Mouse (Mus musculus): ENCODE results near the gene 2200002J24Rik. TPM values are rescaled to one million over a fixed set of nuclear protein-coding genes. Genes with fewer than 3 reads are reported as not detected.

The 2200002J24Rik gene
- not detected in 2 replicates for polyA plus RNA-seq (2012; ENCODE audit: low replicate concordance)

GRCm38 (mm10) chr7:30698589-30698988 is at the start of gene 2200002J24Rik:
2200002J24Rik (plus strand) TSS chr7:30698926.

GRCm38 (mm10) chr7:30649591-30650540 is 48.9 kb upstream of the 2200002J24Rik start, which contains the start of gene Rbm42:
Rbm42 (minus strand) TSS chr7:30650317.

GRCm38 (mm10) chr7:30664529-30665200 is 34.1 kb upstream of the 2200002J24Rik start, which contains the start of gene Haus5:
Haus5 (minus strand) TSS chr7:30664994.

GRCm38 (mm10) chr7:30671480-30671879 is 27.2 kb upstream of the 2200002J24Rik start, which contains the start of gene Pmis2:
Pmis2 (minus strand) TSS chr7:30671605.

GRCm38 (mm10) chr7:30711942-30712341 is 13.2 kb downstream of the 2200002J24Rik start, which contains the start of gene Atp4a:
Atp4a (plus strand) TSS chr7:30712209.

GRCm38 (mm10) chr7:30729396-30730063 is 30.8 kb downstream of the 2200002J24Rik start, which contains the start of gene Tmem147:
Tmem147 (minus strand) TSS chr7:30729540.

GRCm38 (mm10) chr7:30743617-30744016 is 44.9 kb downstream of the 2200002J24Rik start, which contains the start of gene Gapdhs:
Gapdhs (minus strand) TSS chr7:30743681.

Other genes starting within 250 kb of the 2200002J24Rik start
- gene Kirrel2, start 241.2 kb upstream of the 2200002J24Rik start, polyA plus RNA-seq (2012; ENCODE audit: low replicate concordance), result 0.18 TPM in 1 of 2 replicates, not detected in the other
- not detected in 2 replicates for gene Nphs1, start 240.6 kb upstream of the 2200002J24Rik start, polyA plus RNA-seq (2012; ENCODE audit: low replicate concordance)
- not detected in 2 replicates for gene Prodh2, start 205.3 kb upstream of the 2200002J24Rik start, polyA plus RNA-seq (2012; ENCODE audit: low replicate concordance)
- gene Arhgap33, start 163.9 kb upstream of the 2200002J24Rik start, polyA plus RNA-seq (2012; ENCODE audit: low replicate concordance), result 24.7 and 45.7 TPM in 2 replicates
- gene Hspb6, start 146.7 kb upstream of the 2200002J24Rik start, polyA plus RNA-seq (2012; ENCODE audit: low replicate concordance), result 6.3 and 7.9 TPM in 2 replicates
- 15.7 and 16.7 TPM in 2 replicates for gene Proser3, start 146.6 kb upstream of the 2200002J24Rik start, polyA plus RNA-seq (2012; ENCODE audit: low replicate concordance)
- gene Lin37, start 139.1 kb upstream of the 2200002J24Rik start, polyA plus RNA-seq (2012; ENCODE audit: low replicate concordance), result 80.4 and 94.2 TPM in 2 replicates
- gene U2af1l4, start 135.6 kb upstream of the 2200002J24Rik start, polyA plus RNA-seq (2012; ENCODE audit: low replicate concordance), result 29.9 and 73.5 TPM in 2 replicates
- gene Gm49396, start 135.6 kb upstream of the 2200002J24Rik start, polyA plus RNA-seq (2012; ENCODE audit: low replicate concordance), result 4.2 and 4.6 TPM in 2 replicates
- gene Psenen, start 135.3 kb upstream of the 2200002J24Rik start, polyA plus RNA-seq (2012; ENCODE audit: low replicate concordance), result 47.7 and 71.1 TPM in 2 replicates
- 14.3 and 26.5 TPM in 2 replicates for gene Igflr1, start 133.5 kb upstream of the 2200002J24Rik start, polyA plus RNA-seq (2012; ENCODE audit: low replicate concordance)
- gene Kmt2b, start 110.2 kb upstream of the 2200002J24Rik start, polyA plus RNA-seq (2012; ENCODE audit: low replicate concordance), result 105 and 177 TPM in 2 replicates
- 30.3 and 64.8 TPM in 2 replicates for gene Zbtb32, start 100.0 kb upstream of the 2200002J24Rik start, polyA plus RNA-seq (2012; ENCODE audit: low replicate concordance)
- gene Upk1a, start 86.1 kb upstream of the 2200002J24Rik start, polyA plus RNA-seq (2012; ENCODE audit: low replicate concordance), result 0.25 and 0.83 TPM in 2 replicates
- 31.5 and 104 TPM in 2 replicates for gene Cox6b1, start 72.8 kb upstream of the 2200002J24Rik start, polyA plus RNA-seq (2012; ENCODE audit: low replicate concordance)
- gene Etv2, start 63.1 kb upstream of the 2200002J24Rik start, polyA plus RNA-seq (2012; ENCODE audit: low replicate concordance), result not detected in 2 replicates
- gene Rbm42, start 48.6 kb upstream of the 2200002J24Rik start, polyA plus RNA-seq (2012; ENCODE audit: low replicate concordance), result 174 and 373 TPM in 2 replicates
- gene Haus5, start 33.9 kb upstream of the 2200002J24Rik start, polyA plus RNA-seq (2012; ENCODE audit: low replicate concordance), result 4.2 and 16.9 TPM in 2 replicates
- gene Pmis2, start 27.3 kb upstream of the 2200002J24Rik start, polyA plus RNA-seq (2012; ENCODE audit: low replicate concordance), result not detected in 2 replicates
- 0.21 and 0.42 TPM in 2 replicates for gene Atp4a, start 13.3 kb downstream of the 2200002J24Rik start, polyA plus RNA-seq (2012; ENCODE audit: low replicate concordance)
- gene Tmem147, start 30.6 kb downstream of the 2200002J24Rik start, polyA plus RNA-seq (2012; ENCODE audit: low replicate concordance), result 45.8 and 81.6 TPM in 2 replicates
- 0.08 TPM in 1 of 2 replicates, not detected in the other for gene Gapdhs, start 44.8 kb downstream of the 2200002J24Rik start, polyA plus RNA-seq (2012; ENCODE audit: low replicate concordance)
- 0.57 and 0.62 TPM in 2 replicates for gene Sbsn, start 52.5 kb downstream of the 2200002J24Rik start, polyA plus RNA-seq (2012; ENCODE audit: low replicate concordance)
- not detected in 2 replicates for gene Dmkn, start 64.8 kb downstream of the 2200002J24Rik start, polyA plus RNA-seq (2012; ENCODE audit: low replicate concordance)
- not detected in 2 replicates for gene Krtdap, start 89.0 kb downstream of the 2200002J24Rik start, polyA plus RNA-seq (2012; ENCODE audit: low replicate concordance)
- gene Ffar2, start 124.8 kb downstream of the 2200002J24Rik start, polyA plus RNA-seq (2012; ENCODE audit: low replicate concordance), result 14.6 and 29.3 TPM in 2 replicates
- 0.22 and 0.35 TPM in 2 replicates for gene Ffar3, start 157.3 kb downstream of the 2200002J24Rik start, polyA plus RNA-seq (2012; ENCODE audit: low replicate concordance)
- 15.4 and 23.8 TPM in 2 replicates for gene Ffar1, start 162.6 kb downstream of the 2200002J24Rik start, polyA plus RNA-seq (2012; ENCODE audit: low replicate concordance)
- gene Cd22, start 181.4 kb downstream of the 2200002J24Rik start, polyA plus RNA-seq (2012; ENCODE audit: low replicate concordance), result 64.8 and 456 TPM in 2 replicates
- gene Mag, start 215.9 kb downstream of the 2200002J24Rik start, polyA plus RNA-seq (2012; ENCODE audit: low replicate concordance), result 2.7 and 3.1 TPM in 2 replicates
- not detected in 2 replicates for gene Hamp2, start 225.8 kb downstream of the 2200002J24Rik start, polyA plus RNA-seq (2012; ENCODE audit: low replicate concordance)
- gene Hamp, start 245.1 kb downstream of the 2200002J24Rik start, polyA plus RNA-seq (2012; ENCODE audit: low replicate concordance), result not detected in 2 replicates

Measured in hematopoietic multipotent progenitor cell, adult 10-12 weeks (in vitro differentiated cells).